In genomic region chr2:121452361-121452760, GRCm38 (mm10) we compare ENCODE assay signal across 21 mouse cellular contexts. TPM values are rescaled to one million over a fixed set of nuclear protein-coding genes. Genes with fewer than 3 reads are reported as not detected.
DNase-seq lines count a peak whose midpoint lies in the region; ATAC-seq lines count a peak whose summit lies in the region.
"Had no signal": no experiment of that assay in that cellular context is flagged by ENCODE, and none has a peak within 500 bp of the region (broad histone marks: within the 10 kb centered on the region; RNA-seq: fewer than 3 reads in every experiment).

No protein-coding gene starts in this region.

- no peak overlapping the region for H3K4me2 ChIP-seq in forebrain, embryonic 11.5 days (ENCODE audit: low read depth, low read length, severe bottlenecking)
- peak overlapping the region; percentile 48 for H3K4me2 ChIP-seq in heart, embryonic 14.5 days (ENCODE audit: low read length)
- no peak overlapping the region for H3K4me2 ChIP-seq in midbrain, embryonic 16.5 days (ENCODE audit: low read length)
- H3K4me2 ChIP-seq in intestine, embryonic 15.5 days (replicated peaks): no peak overlapping the region
- H3K4me2 ChIP-seq: kidney, embryonic 15.5 days; midbrain, embryonic 15.5 days had no signal

- no peaks in the 10 kb centered on the region for H3K9me3 ChIP-seq in forebrain, embryonic 10.5 days
- H3K9me3 ChIP-seq in forebrain, embryonic 11.5 days (ENCODE audit: control insufficient read depth, low read length): no peaks in the 10 kb centered on the region
- H3K9me3 ChIP-seq in heart, embryonic 14.5 days (ENCODE audit: control insufficient read depth, low read length): no peaks in the 10 kb centered on the region
- H3K9me3 ChIP-seq in midbrain, embryonic 10.5 days (replicated peaks): no peaks in the 10 kb centered on the region
- no peaks in the 10 kb centered on the region for H3K9me3 ChIP-seq in midbrain, embryonic 16.5 days (replicated peaks; ENCODE audit: control insufficient read depth, low read length, poor library complexity, severe bottlenecking)
- no peaks in the 10 kb centered on the region for H3K9me3 ChIP-seq in intestine, embryonic 15.5 days
- H3K9me3 ChIP-seq: kidney, embryonic 15.5 days; midbrain, embryonic 15.5 days had no signal

- DNase-seq in forebrain, embryonic 10.5 days (ENCODE audit: extremely low spot score, low spot score): no peak
- no peak for DNase-seq in forebrain, embryonic 11.5 days (ENCODE audit: low spot score)
- DNase-seq in heart, adult 8-10 months (ENCODE audit: low spot score): no peak
- no peak for DNase-seq in midbrain, embryonic 10.5 days (ENCODE audit: low spot score)
- DNase-seq in kidney, adult 8-10 months: no peak
- DNase-seq: adrenal gland, postnatal 10 days; cerebellum, adult 18-20 months; cerebellum, postnatal 36 days; liver; lung, postnatal 4 days had no signal

- H3K4me1 ChIP-seq in forebrain, embryonic 10.5 days: peaks cover 36% of the 10 kb centered on the region
- H3K4me1 ChIP-seq in forebrain, embryonic 11.5 days (replicated peaks; ENCODE audit: control insufficient read depth, insufficient read depth, low read length): peaks cover 11% of the 10 kb centered on the region
- peaks cover 15 to 48% of the 10 kb centered on the region in 2 experiments for H3K4me1 ChIP-seq in heart, embryonic 14.5 days (ENCODE audit: control insufficient read depth in 2 of 2, insufficient read depth in 2 of 2, low read length in 2 of 2)
- H3K4me1 ChIP-seq in midbrain, embryonic 10.5 days: peaks cover 40% of the 10 kb centered on the region
- peaks cover 29% of the 10 kb centered on the region for H3K4me1 ChIP-seq in midbrain, embryonic 16.5 days (ENCODE audit: control insufficient read depth, insufficient read depth, low read length)
- H3K4me1 ChIP-seq in intestine, embryonic 15.5 days (replicated peaks): peaks cover 12% of the 10 kb centered on the region; the same call in 1 of the 2 replicates

- no peak overlapping the region for H3K27ac ChIP-seq in forebrain, embryonic 10.5 days
- no peak overlapping the region for H3K27ac ChIP-seq in forebrain, embryonic 11.5 days (ENCODE audit: low read depth, low read length)
- peak overlapping the region; percentile 58 to 86 for H3K27ac ChIP-seq in heart, embryonic 14.5 days (replicated peaks in 1 of 2; ENCODE audit: control insufficient read depth in 1 of 2, insufficient read depth in 1 of 2, low read depth in 2 of 2, low read length in 2 of 2)
- H3K27ac ChIP-seq in midbrain, embryonic 10.5 days (replicated peaks): no peak overlapping the region
- no peak overlapping the region for H3K27ac ChIP-seq in midbrain, embryonic 16.5 days (ENCODE audit: low read length)
- no peak overlapping the region for H3K27ac ChIP-seq in intestine, embryonic 15.5 days
- H3K27ac ChIP-seq: kidney, embryonic 15.5 days; midbrain, embryonic 15.5 days had no signal

- H3K36me3 ChIP-seq in forebrain, embryonic 10.5 days (replicated peaks): peaks cover 42% of the 10 kb centered on the region
- no peaks in the 10 kb centered on the region; the same call in none of the 2 replicates for H3K36me3 ChIP-seq in forebrain, embryonic 11.5 days (ENCODE audit: control insufficient read depth, insufficient read depth, low read length)
- H3K36me3 ChIP-seq in heart, embryonic 14.5 days (ENCODE audit: control insufficient read depth, insufficient read depth, low read length): peaks cover 46% of the 10 kb centered on the region
- peaks cover 36% of the 10 kb centered on the region for H3K36me3 ChIP-seq in midbrain, embryonic 10.5 days
- no peaks in the 10 kb centered on the region for H3K36me3 ChIP-seq in midbrain, embryonic 16.5 days (ENCODE audit: control insufficient read depth, insufficient read depth, low read length)
- peaks cover 9% of the 10 kb centered on the region for H3K36me3 ChIP-seq in intestine, embryonic 15.5 days

- no peak overlapping the region for H3K9ac ChIP-seq in forebrain, embryonic 11.5 days (ENCODE audit: low read length)
- H3K9ac ChIP-seq in heart, embryonic 14.5 days (ENCODE audit: low read length): peak overlapping the region; percentile 12; the same call in 1 of the 2 replicates
- H3K9ac ChIP-seq in midbrain, embryonic 16.5 days (ENCODE audit: low read depth, low read length): no peak overlapping the region
- H3K9ac ChIP-seq in intestine, embryonic 15.5 days: no peak overlapping the region
- H3K9ac ChIP-seq: kidney, embryonic 15.5 days; midbrain, embryonic 15.5 days had no signal

- WGBS in forebrain, embryonic 10.5 days: 89% methylated on average over 4 of the region's 4 CpGs
- 83% methylated on average over 4 of the region's 4 CpGs for WGBS in forebrain, embryonic 11.5 days
- WGBS in heart, embryonic 14.5 days: 51% methylated on average over 4 of the region's 4 CpGs
- WGBS in midbrain, embryonic 10.5 days: 90% methylated on average over 4 of the region's 4 CpGs
- WGBS in midbrain, embryonic 16.5 days: 83% methylated on average over 4 of the region's 4 CpGs
- 75% methylated on average over 4 of the region's 4 CpGs for WGBS in intestine, embryonic 15.5 days

- no peak for ATAC-seq in forebrain, embryonic 11.5 days (replicated peaks; ENCODE audit: low FRiP score)
- ATAC-seq in heart, embryonic 14.5 days (ENCODE audit: insufficient number of reproducible peaks, insufficient read depth, low FRiP score, low read depth): no peak
- no peak for ATAC-seq in midbrain, embryonic 16.5 days
- no peak for ATAC-seq in intestine, embryonic 15.5 days
- ATAC-seq: forebrain, embryonic 16.5 days; inflammation-experienced regulatory T-cells, adult 6 months; midbrain, embryonic 15.5 days had no signal

- peak overlapping the region; percentile 10; the same call in 1 of the 2 replicates for H3K4me3 ChIP-seq in forebrain, embryonic 10.5 days
- H3K4me3 ChIP-seq in forebrain, embryonic 11.5 days (ENCODE audit: low read depth, low read length): no peak overlapping the region
- no peak overlapping the region for H3K4me3 ChIP-seq in heart, embryonic 14.5 days (ENCODE audit: control insufficient read depth in 1 of 2, insufficient read depth in 1 of 2, low read depth in 1 of 2, low read length in 2 of 2)
- H3K4me3 ChIP-seq in midbrain, embryonic 10.5 days: 0 out of 2 replicates have a peak overlapping the region, but pooled peaks have one; percentile 2
- no peak overlapping the region for H3K4me3 ChIP-seq in midbrain, embryonic 16.5 days (ENCODE audit: low read depth, low read length)
- no peak overlapping the region for H3K4me3 ChIP-seq in intestine, embryonic 15.5 days (replicated peaks)
- H3K4me3 ChIP-seq: erythroblast, embryonic 14.5 days; kidney, embryonic 15.5 days; midbrain, embryonic 15.5 days had no signal

- no peaks in the 10 kb centered on the region for H3K27me3 ChIP-seq in forebrain, embryonic 10.5 days (ENCODE audit: poor library complexity, severe bottlenecking)
- no peaks in the 10 kb centered on the region for H3K27me3 ChIP-seq in forebrain, embryonic 11.5 days (ENCODE audit: control insufficient read depth, insufficient read depth, low read length)
- H3K27me3 ChIP-seq in heart, embryonic 14.5 days (ENCODE audit: control insufficient read depth, insufficient read depth, low read length): no peaks in the 10 kb centered on the region
- H3K27me3 ChIP-seq in midbrain, embryonic 10.5 days (ENCODE audit: low read depth, poor library complexity, severe bottlenecking): no peaks in the 10 kb centered on the region
- H3K27me3 ChIP-seq in midbrain, embryonic 16.5 days (ENCODE audit: control insufficient read depth, insufficient read depth, low read depth, low read length): no peaks in the 10 kb centered on the region
- no peaks in the 10 kb centered on the region for H3K27me3 ChIP-seq in intestine, embryonic 15.5 days (replicated peaks)
- H3K27me3 ChIP-seq: kidney, embryonic 15.5 days; midbrain, embryonic 15.5 days had no signal

RNA-seq across cellular contexts. Expression of gene Hypk, which starts 0.7 kb away (rescaled TPM):
- 142 and 161 TPM in 2 replicates for polyA plus RNA-seq in forebrain, embryonic 10.5 days (2016; fragmentation: Nextera tagmentation; extraction: Ambion mirVana)
- polyA plus RNA-seq in forebrain, embryonic 11.5 days (2014; fragmentation: Nextera tagmentation; extraction: Ambion mirVana): 106 and 123 TPM in 2 replicates
- polyA plus RNA-seq in heart, embryonic 14.5 days (2014; fragmentation: Nextera tagmentation; extraction: Ambion mirVana): 85.7 and 101 TPM in 2 replicates
- 10 to 100 TPM; 18.2 to 25.0 (median 22.6) TPM for total RNA-seq in heart, adult 8-10 months (2022)
- 125 and 129 TPM in 2 replicates for polyA plus RNA-seq in midbrain, embryonic 10.5 days (2016; fragmentation: Nextera tagmentation; extraction: Ambion mirVana)
- 103 and 110 TPM in 2 replicates for polyA plus RNA-seq in midbrain, embryonic 16.5 days (2015; fragmentation: Nextera tagmentation; extraction: Ambion mirVana)
- 88.6 and 101 TPM in 2 replicates for polyA plus RNA-seq in intestine, embryonic 15.5 days (2015; fragmentation: Nextera tagmentation; extraction: Ambion mirVana)

RNA-seq across cellular contexts. Expression of gene Serf2, which starts 3.4 kb away (rescaled TPM):
- polyA plus RNA-seq in forebrain, embryonic 10.5 days (2016; fragmentation: Nextera tagmentation; extraction: Ambion mirVana): 449 TPM in 2 replicates
- 431 and 446 TPM in 2 replicates for polyA plus RNA-seq in forebrain, embryonic 11.5 days (2014; fragmentation: Nextera tagmentation; extraction: Ambion mirVana)
- 675 and 694 TPM in 2 replicates for polyA plus RNA-seq in heart, embryonic 14.5 days (2014; fragmentation: Nextera tagmentation; extraction: Ambion mirVana)
- total RNA-seq in heart, adult 8-10 months (2022): 100 to 1,000 TPM; 360 to 469 (median 411) TPM
- polyA plus RNA-seq in midbrain, embryonic 10.5 days (2016; fragmentation: Nextera tagmentation; extraction: Ambion mirVana): 488 and 493 TPM in 2 replicates
- 247 and 265 TPM in 2 replicates for polyA plus RNA-seq in midbrain, embryonic 16.5 days (2015; fragmentation: Nextera tagmentation; extraction: Ambion mirVana)
- 476 and 498 TPM in 2 replicates for polyA plus RNA-seq in intestine, embryonic 15.5 days (2015; fragmentation: Nextera tagmentation; extraction: Ambion mirVana)

RNA-seq across cellular contexts. Expression of gene Serinc4, which starts 4.2 kb away (rescaled TPM):
- 0.15 and 0.27 TPM in 2 replicates for polyA plus RNA-seq in forebrain, embryonic 10.5 days (2016; fragmentation: Nextera tagmentation; extraction: Ambion mirVana)
- 0.49 and 1.1 TPM in 2 replicates for polyA plus RNA-seq in forebrain, embryonic 11.5 days (2014; fragmentation: Nextera tagmentation; extraction: Ambion mirVana)
- 0.20 and 0.63 TPM in 2 replicates for polyA plus RNA-seq in heart, embryonic 14.5 days (2014; fragmentation: Nextera tagmentation; extraction: Ambion mirVana)
- under 1 TPM in 2 of 4 experiments, not detected in 2; 0.13 to 0.17 TPM for total RNA-seq in heart, adult 8-10 months (2022)
- polyA plus RNA-seq in midbrain, embryonic 10.5 days (2016; fragmentation: Nextera tagmentation; extraction: Ambion mirVana): 0.28 and 0.88 TPM in 2 replicates
- polyA plus RNA-seq in midbrain, embryonic 16.5 days (2015; fragmentation: Nextera tagmentation; extraction: Ambion mirVana): 1.6 and 1.7 TPM in 2 replicates
- 0.23 and 0.30 TPM in 2 replicates for polyA plus RNA-seq in intestine, embryonic 15.5 days (2015; fragmentation: Nextera tagmentation; extraction: Ambion mirVana)
- polyA plus RNA-seq: erythroblast, embryonic 14.5 days had no signal

RNA-seq across cellular contexts. Expression of gene Ell3, which starts 8.3 kb away (rescaled TPM):
- 4.3 and 5.0 TPM in 2 replicates for polyA plus RNA-seq in forebrain, embryonic 10.5 days (2016; fragmentation: Nextera tagmentation; extraction: Ambion mirVana)
- 2.7 and 3.2 TPM in 2 replicates for polyA plus RNA-seq in forebrain, embryonic 11.5 days (2014; fragmentation: Nextera tagmentation; extraction: Ambion mirVana)
- polyA plus RNA-seq in heart, embryonic 14.5 days (2014; fragmentation: Nextera tagmentation; extraction: Ambion mirVana): 0.77 and 1.3 TPM in 2 replicates
- total RNA-seq in heart, adult 8-10 months (2022): under 1 TPM in 1 of 4 experiments, not detected in 3; 0.34 TPM
- polyA plus RNA-seq in midbrain, embryonic 10.5 days (2016; fragmentation: Nextera tagmentation; extraction: Ambion mirVana): 2.2 and 2.5 TPM in 2 replicates
- 2.9 and 3.5 TPM in 2 replicates for polyA plus RNA-seq in midbrain, embryonic 16.5 days (2015; fragmentation: Nextera tagmentation; extraction: Ambion mirVana)
- polyA plus RNA-seq in intestine, embryonic 15.5 days (2015; fragmentation: Nextera tagmentation; extraction: Ambion mirVana): 8.5 and 9.2 TPM in 2 replicates
- total RNA-seq: granulocyte monocyte progenitor cell, adult 5-6 weeks; layer of hippocampus, postnatal 25 days; left cerebral cortex, postnatal 14 days had no signal
- polyA plus RNA-seq: erythroblast, embryonic 14.5 days had no signal

RNA-seq across cellular contexts. Expression of gene Mfap1b, which starts 21.5 kb away (rescaled TPM):
- polyA plus RNA-seq in forebrain, embryonic 10.5 days (2016; fragmentation: Nextera tagmentation; extraction: Ambion mirVana): 53.5 and 53.7 TPM in 2 replicates
- 62.6 and 64.1 TPM in 2 replicates for polyA plus RNA-seq in forebrain, embryonic 11.5 days (2014; fragmentation: Nextera tagmentation; extraction: Ambion mirVana)
- 44.3 and 45.4 TPM in 2 replicates for polyA plus RNA-seq in heart, embryonic 14.5 days (2014; fragmentation: Nextera tagmentation; extraction: Ambion mirVana)
- total RNA-seq in heart, adult 8-10 months (2022): 10 to 100 TPM; 28.3 to 37.4 (median 32.5) TPM
- 53.2 and 57.2 TPM in 2 replicates for polyA plus RNA-seq in midbrain, embryonic 10.5 days (2016; fragmentation: Nextera tagmentation; extraction: Ambion mirVana)
- 75.4 and 80.1 TPM in 2 replicates for polyA plus RNA-seq in midbrain, embryonic 16.5 days (2015; fragmentation: Nextera tagmentation; extraction: Ambion mirVana)
- polyA plus RNA-seq in intestine, embryonic 15.5 days (2015; fragmentation: Nextera tagmentation; extraction: Ambion mirVana): 41.5 and 42.6 TPM in 2 replicates

Comparison
In these comparisons a context has a peak if more than half of its experiments do, and no peak if none do; other contexts are left out.
1. H3K4me3 ChIP-seq: peak in forebrain, embryonic 10.5 days (single experiment) and midbrain, embryonic 10.5 days (single experiment); none in forebrain, embryonic 11.5 days (single experiment), heart, embryonic 14.5 days (0 of 2), midbrain, embryonic 16.5 days (single experiment) and intestine, embryonic 15.5 days (single experiment).
2. H3K27ac ChIP-seq: peak in heart, embryonic 14.5 days (2 of 2); none in forebrain, embryonic 10.5 days (single experiment), forebrain, embryonic 11.5 days (single experiment), midbrain, embryonic 10.5 days (single experiment), midbrain, embryonic 16.5 days (single experiment) and intestine, embryonic 15.5 days (single experiment).